Mouse (Mus musculus): ENCODE data around the gene Krtap4-8. TPM values are rescaled to one million over a fixed set of nuclear protein-coding genes. Genes with fewer than 3 reads are reported as not detected.
"Not testable (repeated sequence)": the region's sequence is repeated elsewhere in the genome, so short reads cannot be mapped to it uniquely, and the experiment has no call there.

The Krtap4-8 gene
- polyA plus RNA-seq, 1 experiment, result not detected

DNA sequence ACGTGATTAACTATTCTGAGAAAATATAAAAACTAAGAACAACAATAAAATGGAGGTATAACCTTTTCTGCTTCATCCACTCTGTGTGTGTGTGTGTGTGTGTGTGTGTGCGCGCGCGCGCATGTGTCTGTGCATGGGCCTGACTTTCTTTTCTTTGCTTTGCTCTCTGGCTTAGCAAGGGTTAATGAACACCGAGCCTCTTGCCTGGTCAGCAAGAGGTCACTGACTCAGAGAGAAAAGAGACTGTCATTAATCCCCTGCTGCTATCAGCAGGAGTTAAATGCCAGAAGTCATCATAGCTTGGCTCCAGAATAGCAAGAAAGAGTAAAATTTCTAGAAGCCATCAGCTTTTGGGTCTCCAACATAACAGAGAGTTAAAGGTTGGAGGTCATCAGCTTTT, 2.1 kb downstream of the Krtap4-8 start:
- H3K36me3 ChIP-seq (ENCODE audit: control insufficient read depth, insufficient read depth, low read length, poor library complexity, severe bottlenecking), result no peaks in the 10 kb centered on the region
- no peak overlapping the region for H3K4me3 ChIP-seq (ENCODE audit: low read depth, low read length)
- H3K27ac ChIP-seq (ENCODE audit: insufficient read depth, low read length), result no peak overlapping the region
- H3K27me3 ChIP-seq (ENCODE audit: control insufficient read depth, insufficient read depth, low read length, poor library complexity, severe bottlenecking), result no peaks in the 10 kb centered on the region
- no peak overlapping the region for H3K9ac ChIP-seq (ENCODE audit: low read depth, poor library complexity, severe bottlenecking)
- H3K9me3 ChIP-seq (replicated peaks; ENCODE audit: control insufficient read depth, insufficient read depth, low read length, poor library complexity, severe bottlenecking), result no peaks in the 10 kb centered on the region
- TF ChIP-seq CTCF (IDR thresholded peaks at IDR 0.05; ENCODE audit: low read depth, low read length) (no peak), POLR2A (IDR thresholded peaks at IDR 0.05; ENCODE audit: insufficient read depth, low read length) (no peak), EP300 (IDR thresholded peaks at IDR 0.05; ENCODE audit: insufficient read depth, low read depth, low read length) (no peak)
- no peaks in the 10 kb centered on the region for H3K4me1 ChIP-seq (ENCODE audit: control insufficient read depth, insufficient read depth, low read length)

DNA sequence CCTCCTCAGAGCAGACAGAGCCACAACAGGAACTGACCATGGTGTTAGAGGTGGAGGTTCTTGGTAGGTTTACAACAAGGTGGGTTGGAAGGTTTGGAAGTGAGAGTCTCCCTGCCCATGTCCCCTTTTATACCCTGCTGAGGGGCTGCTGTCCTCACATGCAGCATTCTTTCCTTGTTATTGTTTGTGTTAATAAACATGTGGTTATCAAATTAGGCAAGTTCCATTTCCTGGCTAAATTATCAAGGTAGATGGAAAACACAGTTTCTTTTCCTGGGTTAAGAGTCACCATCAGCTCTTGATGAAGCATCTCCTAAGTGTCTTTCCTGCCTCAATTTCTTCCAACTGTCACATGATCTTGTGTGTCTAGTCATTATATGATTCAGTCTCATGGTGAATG, 7.7 kb downstream of the Krtap4-8 start, which contains the start of gene Gm11595:
Gm11595 (minus strand) TSS at position 101 of the 400 bp plus-strand sequence.
- H3K27me3 ChIP-seq (ENCODE audit: control insufficient read depth, insufficient read depth, low read length, poor library complexity, severe bottlenecking); H3K4me3 ChIP-seq (ENCODE audit: low read depth, low read length); H3K36me3 ChIP-seq (ENCODE audit: control insufficient read depth, insufficient read depth, low read length, poor library complexity, severe bottlenecking); H3K27ac ChIP-seq (ENCODE audit: insufficient read depth, low read length); H3K4me1 ChIP-seq (ENCODE audit: control insufficient read depth, insufficient read depth, low read length); H3K9ac ChIP-seq (ENCODE audit: low read depth, poor library complexity, severe bottlenecking); H3K9me3 ChIP-seq (replicated peaks; ENCODE audit: control insufficient read depth, insufficient read depth, low read length, poor library complexity, severe bottlenecking): not testable (repeated sequence)

DNA sequence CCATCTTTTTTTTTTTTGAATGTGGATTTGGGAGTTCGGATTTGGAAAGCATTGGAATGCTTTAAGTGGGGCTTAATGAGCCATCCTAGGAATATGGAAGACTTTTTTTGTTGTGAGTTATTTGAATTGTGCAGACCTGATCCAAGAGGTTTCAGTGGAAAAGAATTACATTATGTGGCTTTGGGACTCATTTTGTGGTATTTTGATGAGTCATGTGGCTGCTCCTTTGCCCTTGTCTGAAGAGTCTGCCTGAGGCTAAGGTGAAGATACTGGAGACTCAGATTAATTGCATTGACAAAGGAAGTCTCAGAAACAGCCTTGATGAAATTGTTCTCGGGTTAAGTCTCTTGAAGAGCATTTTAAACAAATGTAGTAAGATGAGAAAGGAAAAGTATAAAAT, 12.1 kb downstream of the Krtap4-8 start:
- Histone ChIP-seq H3K27me3 (ENCODE audit: control insufficient read depth, insufficient read depth, low read length, poor library complexity, severe bottlenecking) (no peaks in the 10 kb centered on the region), H3K9ac (ENCODE audit: low read depth, poor library complexity, severe bottlenecking) (no peak overlapping the region), H3K27ac (ENCODE audit: insufficient read depth, low read length) (no peak overlapping the region), H3K9me3 (replicated peaks; ENCODE audit: control insufficient read depth, insufficient read depth, low read length, poor library complexity, severe bottlenecking) (no peaks in the 10 kb centered on the region), H3K4me3 (ENCODE audit: low read depth, low read length) (no peak overlapping the region), H3K36me3 (ENCODE audit: control insufficient read depth, insufficient read depth, low read length, poor library complexity, severe bottlenecking) (no peaks in the 10 kb centered on the region), H3K4me1 (ENCODE audit: control insufficient read depth, insufficient read depth, low read length) (no peaks in the 10 kb centered on the region)
- TF ChIP-seq EP300 (IDR thresholded peaks at IDR 0.05; ENCODE audit: insufficient read depth, low read depth, low read length) (no peak), CTCF (IDR thresholded peaks at IDR 0.05; ENCODE audit: low read depth, low read length) (no peak), POLR2A (IDR thresholded peaks at IDR 0.05; ENCODE audit: insufficient read depth, low read length) (no peak)

DNA sequence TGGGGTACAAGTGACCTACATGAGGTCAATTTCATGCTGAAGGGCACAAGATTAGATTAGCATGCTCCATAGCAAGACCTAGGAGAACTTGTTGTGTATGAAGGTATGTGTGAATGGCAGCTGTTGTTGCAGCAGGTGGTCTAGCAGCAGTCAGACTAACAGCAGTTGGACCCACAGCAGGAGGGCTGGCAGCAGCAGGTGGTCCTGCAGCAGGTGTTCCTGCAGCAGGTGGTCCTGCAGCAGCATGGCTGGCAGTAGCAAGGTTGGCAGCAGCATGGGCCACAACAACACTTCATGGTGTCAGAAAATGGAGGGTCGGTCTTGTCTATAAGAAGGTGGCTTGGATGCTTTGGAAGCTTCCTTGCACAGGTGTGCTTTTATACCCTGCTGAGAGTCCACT, 21.6 kb downstream of the Krtap4-8 start:
- H3K27ac ChIP-seq (ENCODE audit: insufficient read depth, low read length), result no peak overlapping the region
- H3K4me1 ChIP-seq (ENCODE audit: control insufficient read depth, insufficient read depth, low read length), result no peaks in the 10 kb centered on the region
- H3K4me3 ChIP-seq (ENCODE audit: low read depth, low read length), result no peak overlapping the region
- TF ChIP-seq CTCF (IDR thresholded peaks at IDR 0.05; ENCODE audit: low read depth, low read length), result no peak
- no peak for TF ChIP-seq EP300 (IDR thresholded peaks at IDR 0.05; ENCODE audit: insufficient read depth, low read depth, low read length)
- TF ChIP-seq POLR2A (IDR thresholded peaks at IDR 0.05; ENCODE audit: insufficient read depth, low read length), result no peak
- H3K9me3 ChIP-seq (replicated peaks; ENCODE audit: control insufficient read depth, insufficient read depth, low read length, poor library complexity, severe bottlenecking), result no peaks in the 10 kb centered on the region
- H3K9ac ChIP-seq (ENCODE audit: low read depth, poor library complexity, severe bottlenecking), result no peak overlapping the region
- H3K36me3 ChIP-seq (ENCODE audit: control insufficient read depth, insufficient read depth, low read length, poor library complexity, severe bottlenecking), result no peaks in the 10 kb centered on the region
- H3K27me3 ChIP-seq (ENCODE audit: control insufficient read depth, insufficient read depth, low read length, poor library complexity, severe bottlenecking), result no peaks in the 10 kb centered on the region; the same call in 1 of the 2 replicates

DNA sequence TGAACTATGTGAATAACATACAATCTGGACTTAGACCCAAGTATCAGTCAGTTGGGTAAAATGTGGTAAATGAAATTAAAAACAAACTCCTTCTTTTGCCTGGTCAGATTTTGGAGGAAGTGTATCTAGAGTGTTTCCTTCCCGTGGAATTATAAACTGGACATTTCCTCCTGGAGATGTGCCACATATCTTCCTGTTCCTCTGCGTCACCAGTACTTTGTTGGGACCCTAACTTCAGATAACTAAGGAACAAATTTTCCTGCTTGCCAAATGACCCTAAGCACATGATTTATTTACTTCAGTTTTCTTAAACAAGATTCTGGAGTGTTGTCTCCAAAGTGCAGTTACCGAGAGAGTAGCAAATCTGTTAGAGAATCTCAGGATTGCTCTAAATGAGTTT, 36.5 kb downstream of the Krtap4-8 start:
- Histone ChIP-seq H3K27ac (ENCODE audit: insufficient read depth, low read length) (no peak overlapping the region), H3K9ac (ENCODE audit: low read depth, poor library complexity, severe bottlenecking) (no peak overlapping the region), H3K4me1 (ENCODE audit: control insufficient read depth, insufficient read depth, low read length) (no peaks in the 10 kb centered on the region), H3K36me3 (ENCODE audit: control insufficient read depth, insufficient read depth, low read length, poor library complexity, severe bottlenecking) (no peaks in the 10 kb centered on the region), H3K4me3 (ENCODE audit: low read depth, low read length) (no peak overlapping the region), H3K27me3 (ENCODE audit: control insufficient read depth, insufficient read depth, low read length, poor library complexity, severe bottlenecking) (no peaks in the 10 kb centered on the region), H3K9me3 (replicated peaks; ENCODE audit: control insufficient read depth, insufficient read depth, low read length, poor library complexity, severe bottlenecking) (no peaks in the 10 kb centered on the region)
- no peak for TF ChIP-seq CTCF (IDR thresholded peaks at IDR 0.05; ENCODE audit: low read depth, low read length)
- TF ChIP-seq POLR2A (IDR thresholded peaks at IDR 0.05; ENCODE audit: insufficient read depth, low read length), result no peak
- no peak for TF ChIP-seq EP300 (IDR thresholded peaks at IDR 0.05; ENCODE audit: insufficient read depth, low read depth, low read length)

DNA sequence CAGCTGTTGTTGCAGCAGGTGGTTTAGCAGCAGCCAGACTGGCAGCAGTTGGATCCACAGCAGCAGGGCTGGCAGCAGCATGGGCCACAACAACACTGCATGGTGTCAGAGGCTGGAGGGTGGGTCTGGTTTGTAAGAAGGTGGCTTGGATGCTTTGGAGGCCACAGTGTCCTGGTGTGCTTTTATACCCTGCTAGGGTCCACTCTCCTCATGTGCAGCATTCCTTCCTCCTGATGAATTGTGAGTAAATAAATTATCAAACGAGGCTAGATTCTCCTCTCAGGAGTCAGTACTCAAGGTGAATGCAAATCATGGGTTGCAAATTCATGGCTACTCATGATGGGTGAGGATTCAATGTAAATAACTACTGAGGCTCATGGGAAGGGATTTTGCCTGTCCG, 46.3 kb downstream of the Krtap4-8 start, which contains the start of gene Gm14180:
Gm14180 (minus strand) TSS at position 101 of the 400 bp plus-strand sequence.
- no peaks in the 10 kb centered on the region for H3K9me3 ChIP-seq (replicated peaks; ENCODE audit: control insufficient read depth, insufficient read depth, low read length, poor library complexity, severe bottlenecking)
- no peak for TF ChIP-seq EP300 (IDR thresholded peaks at IDR 0.05; ENCODE audit: insufficient read depth, low read depth, low read length)
- no peak for TF ChIP-seq CTCF (IDR thresholded peaks at IDR 0.05; ENCODE audit: low read depth, low read length)
- H3K36me3 ChIP-seq (ENCODE audit: control insufficient read depth, insufficient read depth, low read length, poor library complexity, severe bottlenecking), result no peaks in the 10 kb centered on the region
- H3K4me3 ChIP-seq (ENCODE audit: low read depth, low read length), result no peak within 1 kb of the TSS
- H3K9ac ChIP-seq (ENCODE audit: low read depth, poor library complexity, severe bottlenecking), result no peak within 1 kb of the TSS
- no peaks in the 10 kb centered on the region for H3K27me3 ChIP-seq (ENCODE audit: control insufficient read depth, insufficient read depth, low read length, poor library complexity, severe bottlenecking)
- no peaks in the 10 kb centered on the region for H3K4me1 ChIP-seq (ENCODE audit: control insufficient read depth, insufficient read depth, low read length)
- no peak within 1 kb of the TSS for H3K27ac ChIP-seq (ENCODE audit: insufficient read depth, low read length)

Other genes starting within 250 kb of the Krtap4-8 start
- gene Krt40, start 237.5 kb downstream of the Krtap4-8 start, polyA plus RNA-seq (2011; ENCODE audit: insufficient read depth, insufficient read length, low read depth, missing spikeins), result not detected in 2 replicates
- not detected in 2 replicates for gene Krtap3-3, start 229.8 kb downstream of the Krtap4-8 start, polyA plus RNA-seq (2011; ENCODE audit: insufficient read depth, insufficient read length, low read depth, missing spikeins)
- not detected in 2 replicates for gene Krtap3-2, start 223.9 kb downstream of the Krtap4-8 start, polyA plus RNA-seq (2011; ENCODE audit: insufficient read depth, insufficient read length, low read depth, missing spikeins)
- not detected in 2 replicates for gene Gm11939, start 221.2 kb downstream of the Krtap4-8 start, polyA plus RNA-seq (2011; ENCODE audit: insufficient read depth, insufficient read length, low read depth, missing spikeins)
- not detected in 2 replicates for gene Krtap3-1, start 214.1 kb downstream of the Krtap4-8 start, polyA plus RNA-seq (2011; ENCODE audit: insufficient read depth, insufficient read length, low read depth, missing spikeins)
- not detected in 2 replicates for gene Krtap1-5, start 199.7 kb downstream of the Krtap4-8 start, polyA plus RNA-seq (2011; ENCODE audit: insufficient read depth, insufficient read length, low read depth, missing spikeins)
- not detected in 2 replicates for gene Krtap1-4, start 197.1 kb downstream of the Krtap4-8 start, polyA plus RNA-seq (2011; ENCODE audit: insufficient read depth, insufficient read length, low read depth, missing spikeins)
- gene Krtap1-3, start 189.4 kb downstream of the Krtap4-8 start, polyA plus RNA-seq (2011; ENCODE audit: insufficient read depth, insufficient read length, low read depth, missing spikeins), result not detected in 2 replicates
- gene Krtap9-3, start 182.6 kb downstream of the Krtap4-8 start, polyA plus RNA-seq (2011; ENCODE audit: insufficient read depth, insufficient read length, low read depth, missing spikeins), result not detected in 2 replicates
- gene Gm11938, start 177.4 kb downstream of the Krtap4-8 start, polyA plus RNA-seq (2011; ENCODE audit: insufficient read depth, insufficient read length, low read depth, missing spikeins), result not detected in 2 replicates
- gene Gm11937, start 170.5 kb downstream of the Krtap4-8 start, polyA plus RNA-seq (2011; ENCODE audit: insufficient read depth, insufficient read length, low read depth, missing spikeins), result not detected in 2 replicates
- gene Krtap2-4, start 165.9 kb downstream of the Krtap4-8 start, polyA plus RNA-seq (2011; ENCODE audit: insufficient read depth, insufficient read length, low read depth, missing spikeins), result not detected in 2 replicates
- gene Gm11562, start 160.3 kb downstream of the Krtap4-8 start, polyA plus RNA-seq (2011; ENCODE audit: insufficient read depth, insufficient read length, low read depth, missing spikeins), result not detected in 2 replicates
- gene Krtap4-1, start 152.5 kb downstream of the Krtap4-8 start, polyA plus RNA-seq (2011; ENCODE audit: insufficient read depth, insufficient read length, low read depth, missing spikeins), result not detected in 2 replicates
- gene Krtap4-2, start 145.6 kb downstream of the Krtap4-8 start, polyA plus RNA-seq (2011; ENCODE audit: insufficient read depth, insufficient read length, low read depth, missing spikeins), result not detected in 2 replicates
- not detected in 2 replicates for gene Krtap4-7, start 136.6 kb downstream of the Krtap4-8 start, polyA plus RNA-seq (2011; ENCODE audit: insufficient read depth, insufficient read length, low read depth, missing spikeins)
- gene Gm11555, start 130.5 kb downstream of the Krtap4-8 start, polyA plus RNA-seq (2011; ENCODE audit: insufficient read depth, insufficient read length, low read depth, missing spikeins), result not detected in 2 replicates
- not detected in 2 replicates for gene Gm11563, start 121.7 kb downstream of the Krtap4-8 start, polyA plus RNA-seq (2011; ENCODE audit: insufficient read depth, insufficient read length, low read depth, missing spikeins)
- gene Krtap4-6, start 114.7 kb downstream of the Krtap4-8 start, polyA plus RNA-seq (2011; ENCODE audit: insufficient read depth, insufficient read length, low read depth, missing spikeins), result not detected in 2 replicates
- gene Gm14190, start 90.0 kb downstream of the Krtap4-8 start, polyA plus RNA-seq (2011; ENCODE audit: insufficient read depth, insufficient read length, low read depth, missing spikeins), result not detected in 2 replicates
- gene Gm14180, start 46.4 kb downstream of the Krtap4-8 start, polyA plus RNA-seq (2011; ENCODE audit: insufficient read depth, insufficient read length, low read depth, missing spikeins), result not detected in 2 replicates
- not detected in 2 replicates for gene Gm11595, start 7.8 kb downstream of the Krtap4-8 start, polyA plus RNA-seq (2011; ENCODE audit: insufficient read depth, insufficient read length, low read depth, missing spikeins)
- gene Krtap4-9, start 4.5 kb upstream of the Krtap4-8 start, polyA plus RNA-seq (2011; ENCODE audit: insufficient read depth, insufficient read length, low read depth, missing spikeins), result not detected in 2 replicates
- gene Gm11596, start 12.8 kb upstream of the Krtap4-8 start, polyA plus RNA-seq (2011; ENCODE audit: insufficient read depth, insufficient read length, low read depth, missing spikeins), result not detected in 2 replicates
- gene Gm11569, start 18.2 kb upstream of the Krtap4-8 start, polyA plus RNA-seq (2011; ENCODE audit: insufficient read depth, insufficient read length, low read depth, missing spikeins), result not detected in 2 replicates
- gene Gm11554, start 23.7 kb upstream of the Krtap4-8 start, polyA plus RNA-seq (2011; ENCODE audit: insufficient read depth, insufficient read length, low read depth, missing spikeins), result not detected in 2 replicates
- not detected in 2 replicates for gene Krtap4-13, start 29.2 kb upstream of the Krtap4-8 start, polyA plus RNA-seq (2011; ENCODE audit: insufficient read depth, insufficient read length, low read depth, missing spikeins)
- gene Gm11564, start 35.0 kb upstream of the Krtap4-8 start, polyA plus RNA-seq (2011; ENCODE audit: insufficient read depth, insufficient read length, low read depth, missing spikeins), result not detected in 2 replicates
- not detected in 2 replicates for gene 2300003K06Rik, start 57.4 kb upstream of the Krtap4-8 start, polyA plus RNA-seq (2011; ENCODE audit: insufficient read depth, insufficient read length, low read depth, missing spikeins)
- not detected in 2 replicates for gene Krtap4-16, start 70.9 kb upstream of the Krtap4-8 start, polyA plus RNA-seq (2011; ENCODE audit: insufficient read depth, insufficient read length, low read depth, missing spikeins)
- gene Gm11568, start 77.2 kb upstream of the Krtap4-8 start, polyA plus RNA-seq (2011; ENCODE audit: insufficient read depth, insufficient read length, low read depth, missing spikeins), result not detected in 2 replicates
- not detected in 2 replicates for gene Gm11559, start 83.8 kb upstream of the Krtap4-8 start, polyA plus RNA-seq (2011; ENCODE audit: insufficient read depth, insufficient read length, low read depth, missing spikeins)
- gene Krtap9-1, start 92.7 kb upstream of the Krtap4-8 start, polyA plus RNA-seq (2011; ENCODE audit: insufficient read depth, insufficient read length, low read depth, missing spikeins), result not detected in 2 replicates
- not detected in 2 replicates for gene Gm11567, start 98.5 kb upstream of the Krtap4-8 start, polyA plus RNA-seq (2011; ENCODE audit: insufficient read depth, insufficient read length, low read depth, missing spikeins)
- not detected in 2 replicates for gene Krtap31-1, start 127.2 kb upstream of the Krtap4-8 start, polyA plus RNA-seq (2011; ENCODE audit: insufficient read depth, insufficient read length, low read depth, missing spikeins)
- gene Gm11565, start 134.0 kb upstream of the Krtap4-8 start, polyA plus RNA-seq (2011; ENCODE audit: insufficient read depth, insufficient read length, low read depth, missing spikeins), result not detected in 2 replicates
- not detected in 2 replicates for gene Krtap31-2, start 155.6 kb upstream of the Krtap4-8 start, polyA plus RNA-seq (2011; ENCODE audit: insufficient read depth, insufficient read length, low read depth, missing spikeins)
- not detected in 2 replicates for gene Krtap9-5, start 167.8 kb upstream of the Krtap4-8 start, polyA plus RNA-seq (2011; ENCODE audit: insufficient read depth, insufficient read length, low read depth, missing spikeins)
- not detected in 2 replicates for gene Krtap29-1, start 198.3 kb upstream of the Krtap4-8 start, polyA plus RNA-seq (2011; ENCODE audit: insufficient read depth, insufficient read length, low read depth, missing spikeins)
- not detected in 2 replicates for gene Krtap16-1, start 205.9 kb upstream of the Krtap4-8 start, polyA plus RNA-seq (2011; ENCODE audit: insufficient read depth, insufficient read length, low read depth, missing spikeins)
- not detected in 2 replicates for gene Krtap17-1, start 213.3 kb upstream of the Krtap4-8 start, polyA plus RNA-seq (2011; ENCODE audit: insufficient read depth, insufficient read length, low read depth, missing spikeins)
- not detected in 2 replicates for gene Krt33a, start 235.5 kb upstream of the Krtap4-8 start, polyA plus RNA-seq (2011; ENCODE audit: insufficient read depth, insufficient read length, low read depth, missing spikeins)
- gene Krt33b, start 249.2 kb upstream of the Krtap4-8 start, polyA plus RNA-seq (2011; ENCODE audit: insufficient read depth, insufficient read length, low read depth, missing spikeins), result not detected in 2 replicates